Mouse (Mus musculus) lung, adult 2 months (tissue): ENCODE results near the gene Def6.

ENCODE experiments used
- CTCF ChIP-seq: fragments of 200-500 bp; IDR thresholded peaks from 2 replicates; pipeline ENCODE4 v1.5.1; 2011; ENCODE audit warnings: mild to moderate bottlenecking, low read length, control low read depth; ENCODE audit not compliant: insufficient read depth
- POLR2A ChIP-seq: fragments of 200-500 bp; IDR thresholded peaks from 2 replicates; pipeline ENCODE4 v1.6.1; 2011; ENCODE audit warnings: low read depth, mild to moderate bottlenecking, control low read depth, low read length, borderline replicate concordance; ENCODE audit errors: extremely low read depth

DNA sequence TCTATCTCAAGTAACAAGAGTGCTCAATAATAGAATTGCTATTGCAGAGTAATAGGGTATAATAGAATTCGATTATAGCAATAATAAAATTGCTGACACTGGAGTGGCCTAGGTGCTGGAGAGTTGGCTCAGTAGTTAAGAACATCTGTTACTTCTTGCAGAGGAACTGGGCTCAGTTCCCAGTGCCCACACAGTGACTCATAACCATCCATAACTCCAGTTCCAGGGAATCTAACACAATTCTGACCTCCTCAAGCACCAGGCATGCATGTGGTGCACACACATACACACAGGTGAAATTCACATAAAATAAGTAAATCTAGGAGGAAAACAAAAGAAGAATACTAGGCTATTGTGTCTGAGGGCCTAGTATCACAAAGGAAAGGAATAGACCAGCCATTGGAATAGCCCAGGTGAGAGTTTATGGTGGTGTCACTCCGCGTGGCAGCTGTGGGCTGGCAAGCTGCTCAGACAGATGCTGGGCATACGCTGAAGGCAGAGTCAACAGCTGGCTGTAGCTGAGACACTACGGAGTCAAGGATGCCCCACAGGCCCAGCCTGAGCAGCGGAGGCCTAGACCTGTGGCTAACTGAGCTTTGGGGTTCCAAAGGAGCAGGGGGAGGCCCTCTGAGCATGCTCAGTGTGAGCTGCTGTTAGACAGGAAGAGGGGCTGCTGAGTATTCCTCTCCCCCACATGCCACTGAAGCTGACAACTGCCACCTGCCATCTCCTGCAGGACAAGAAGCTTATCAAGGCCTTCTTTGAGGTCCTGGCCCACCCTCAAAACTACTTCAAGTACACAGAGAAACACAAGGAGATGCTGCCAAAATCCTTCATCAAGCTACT is 36.9 kb upstream of the Def6 start:
- TF ChIP-seq CTCF (no peak), POLR2A (no peak)
